Mouse (Mus musculus) natural killer cell, adult 2 months (primary cell): ENCODE results near the gene Grid2ip.

Experiments
- DNase-seq, 2 experiments: peaks; one replicate each; pipeline ENCODE4 v3.0.0; 2022; ENCODE audit warnings: low spot score in 2 of 2

Gene Grid2ip

DNA sequence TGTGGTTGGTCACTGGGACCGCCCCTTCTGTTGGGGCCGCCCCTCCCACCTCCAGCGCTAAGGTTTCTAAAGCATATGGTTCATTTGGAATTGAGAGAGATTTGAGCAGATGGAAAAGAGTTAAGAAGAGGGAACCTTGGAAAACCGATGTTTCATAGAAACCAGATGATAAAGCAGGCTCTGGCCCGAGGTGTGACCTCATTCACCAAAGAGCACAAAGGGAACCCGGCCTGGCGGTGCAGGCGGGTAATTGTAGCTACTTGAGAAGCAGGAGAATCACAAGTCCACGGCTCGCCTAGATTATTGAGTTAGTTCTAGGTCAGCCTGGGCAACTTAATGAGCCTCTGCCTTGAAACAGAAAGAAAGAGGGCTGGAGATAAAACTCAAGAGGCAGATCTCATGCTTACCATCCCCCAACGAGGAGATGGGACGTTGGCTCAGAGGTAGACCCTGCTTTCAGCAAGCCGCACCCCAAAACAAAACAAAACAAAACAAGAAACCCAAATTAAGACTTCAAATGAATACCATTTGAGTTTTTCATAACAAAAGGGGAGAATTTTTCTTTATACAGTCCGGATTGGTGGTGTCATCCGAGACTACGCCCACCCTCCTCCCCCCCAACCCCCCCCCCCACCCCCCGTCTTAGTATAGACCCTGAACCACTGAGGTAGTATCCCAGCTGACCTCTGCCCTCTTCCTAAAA is at the start of gene Grid2ip:
TSS of gene Grid2ip (plus strand) at position 653 of the 703 bp plus-strand sequence.
- no peak for DNase-seq

DNA sequence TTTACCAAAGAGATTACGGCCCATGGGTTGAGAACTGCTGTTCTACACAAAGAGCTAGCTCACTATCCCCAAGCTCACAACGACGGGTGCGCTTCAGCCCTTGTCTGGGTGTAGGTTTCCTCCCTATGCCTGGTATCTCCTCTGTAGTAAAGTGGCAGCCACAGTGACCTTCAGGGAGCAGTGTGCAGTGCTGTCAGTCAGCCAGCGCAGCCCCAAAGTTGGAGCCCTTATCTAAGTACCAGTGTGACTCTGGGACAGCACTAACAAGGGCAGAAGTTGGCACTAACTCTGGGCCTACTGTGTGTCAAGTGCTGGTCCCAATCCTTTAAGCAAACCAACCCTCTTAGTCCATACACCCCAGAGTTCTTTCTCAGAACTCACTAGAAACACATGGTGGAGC is 48.3 kb upstream of the Grid2ip start:
- DNase-seq: no peak

DNA sequence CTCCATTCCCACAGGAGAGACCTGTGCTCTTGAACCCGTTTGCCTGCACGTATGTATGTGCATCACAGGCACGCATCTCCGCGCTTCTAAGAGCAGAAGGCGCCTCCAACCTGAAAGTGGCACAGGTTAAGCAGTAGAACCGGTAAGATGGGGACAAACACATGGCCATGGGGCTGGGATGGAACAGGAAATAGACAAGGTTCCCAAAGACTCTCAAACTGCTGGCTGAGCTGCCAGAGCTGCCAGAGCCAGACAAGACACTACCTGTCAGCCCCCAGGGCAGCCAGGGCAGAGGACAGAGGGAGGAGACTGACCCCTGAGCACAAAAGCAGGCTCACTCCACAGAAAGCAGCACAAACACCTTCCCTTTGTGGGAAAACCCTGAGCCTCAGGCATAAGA is 47.2 kb upstream of the Grid2ip start:
- no peak for DNase-seq

DNA sequence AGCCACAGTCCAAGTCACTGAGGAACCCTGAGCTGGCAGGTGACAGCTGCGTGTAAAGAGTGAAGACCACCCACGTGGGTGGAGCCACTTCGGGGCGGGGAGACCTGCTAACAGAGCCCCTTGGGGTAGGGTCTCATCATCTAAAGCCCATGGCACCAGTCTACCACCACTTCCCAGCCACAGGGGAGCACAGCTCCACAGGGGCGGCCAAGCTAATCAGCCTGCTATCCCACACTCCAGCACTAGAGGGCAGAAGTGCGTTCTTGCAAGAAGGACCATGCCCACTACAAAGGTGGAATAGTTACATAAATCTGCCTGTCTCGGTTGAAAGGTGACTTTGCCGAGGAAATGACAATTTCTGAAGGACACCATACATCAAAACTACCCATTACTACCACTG is 45.3 kb upstream of the Grid2ip start:
- DNase-seq: peak; percentile 74 to 84

DNA sequence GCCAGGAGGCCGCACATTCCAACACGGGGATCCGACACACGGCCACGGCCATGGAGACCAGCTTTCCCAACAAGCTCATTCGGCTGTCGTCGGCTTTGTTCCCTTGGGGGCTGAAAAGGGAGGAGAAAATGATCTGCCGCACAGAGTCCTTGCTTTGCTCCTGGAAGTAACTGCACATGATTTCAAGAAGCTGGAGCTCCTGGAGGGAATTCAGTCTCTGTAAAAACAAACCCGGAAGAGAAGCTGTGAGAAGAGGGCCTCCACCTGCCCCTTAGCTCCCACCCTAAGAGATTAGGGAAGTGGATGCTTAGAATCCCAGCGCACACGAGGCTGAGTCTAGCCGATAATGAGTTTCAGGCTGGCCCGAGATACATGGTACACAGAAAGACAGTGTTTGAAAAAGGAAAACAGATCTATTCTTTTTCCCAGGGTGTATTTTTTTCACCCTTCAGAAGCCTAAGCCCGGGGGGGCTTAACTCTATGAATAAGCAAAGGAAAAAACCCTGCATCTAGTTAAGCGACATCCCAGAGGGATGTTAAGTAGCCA is 42.9 kb upstream of the Grid2ip start:
- DNase-seq: no peak

DNA sequence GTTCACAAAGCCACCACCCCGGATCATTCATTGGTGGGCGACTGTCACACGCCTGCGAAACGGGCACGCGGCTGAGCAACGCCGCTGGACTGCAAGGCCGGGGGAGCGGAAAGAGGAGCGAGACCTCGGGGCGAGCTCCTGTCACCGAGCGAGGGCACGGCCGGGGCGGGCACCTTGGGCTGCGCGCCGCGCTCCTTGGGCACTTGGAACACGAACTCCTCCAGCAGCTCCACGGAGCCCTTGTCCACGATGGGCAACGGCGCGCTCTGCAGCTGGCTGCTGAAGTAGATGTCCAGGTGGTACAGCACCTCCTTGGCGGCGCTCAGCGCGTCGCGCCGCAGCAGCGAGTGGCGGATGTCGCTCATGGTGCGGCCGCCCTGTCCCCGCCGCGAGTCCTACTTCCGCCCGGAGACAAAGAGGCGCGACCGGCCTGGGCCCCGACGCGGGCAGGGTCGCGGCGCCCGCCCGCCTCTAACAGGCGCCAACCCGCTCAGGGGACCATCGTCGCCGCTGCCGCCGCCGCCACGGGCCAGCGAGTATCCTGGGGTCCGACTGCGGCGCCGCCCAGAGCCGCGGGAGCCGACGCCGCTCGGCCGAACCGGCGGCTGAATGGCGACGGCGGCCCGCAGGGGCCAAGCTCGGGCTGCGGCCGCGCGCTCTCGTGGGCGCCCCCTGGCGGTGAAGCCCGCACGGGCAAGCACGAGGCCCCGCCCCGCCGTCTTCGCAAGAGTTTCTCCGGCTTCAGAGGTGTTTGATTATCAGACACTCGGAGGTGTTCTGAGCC is 42.2 kb upstream of the Grid2ip start, which contains the start of gene E130309D02Rik:
TSS of gene E130309D02Rik (minus strand) at position 631 of the 784 bp plus-strand sequence.
- DNase-seq: peak; percentile 81 to 88

DNA sequence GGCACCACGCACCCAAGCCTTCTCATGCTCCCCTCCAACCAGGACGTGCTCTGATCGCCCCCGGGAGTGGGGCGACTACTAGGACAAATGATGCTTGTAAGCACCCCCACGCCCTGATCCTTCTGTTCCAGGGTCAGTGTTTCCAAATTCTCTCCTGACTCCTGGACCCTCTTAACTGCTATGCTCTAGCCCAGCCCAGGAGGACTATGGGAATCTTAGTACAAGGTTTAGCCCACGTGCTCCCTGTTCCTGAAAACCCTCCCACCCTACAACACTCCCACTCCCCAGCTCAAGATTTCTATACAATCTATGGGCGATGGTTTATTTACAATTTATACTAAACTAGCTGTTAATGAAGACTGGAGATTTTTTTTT is 41.6 kb upstream of the Grid2ip start:
- no peak for DNase-seq

DNA sequence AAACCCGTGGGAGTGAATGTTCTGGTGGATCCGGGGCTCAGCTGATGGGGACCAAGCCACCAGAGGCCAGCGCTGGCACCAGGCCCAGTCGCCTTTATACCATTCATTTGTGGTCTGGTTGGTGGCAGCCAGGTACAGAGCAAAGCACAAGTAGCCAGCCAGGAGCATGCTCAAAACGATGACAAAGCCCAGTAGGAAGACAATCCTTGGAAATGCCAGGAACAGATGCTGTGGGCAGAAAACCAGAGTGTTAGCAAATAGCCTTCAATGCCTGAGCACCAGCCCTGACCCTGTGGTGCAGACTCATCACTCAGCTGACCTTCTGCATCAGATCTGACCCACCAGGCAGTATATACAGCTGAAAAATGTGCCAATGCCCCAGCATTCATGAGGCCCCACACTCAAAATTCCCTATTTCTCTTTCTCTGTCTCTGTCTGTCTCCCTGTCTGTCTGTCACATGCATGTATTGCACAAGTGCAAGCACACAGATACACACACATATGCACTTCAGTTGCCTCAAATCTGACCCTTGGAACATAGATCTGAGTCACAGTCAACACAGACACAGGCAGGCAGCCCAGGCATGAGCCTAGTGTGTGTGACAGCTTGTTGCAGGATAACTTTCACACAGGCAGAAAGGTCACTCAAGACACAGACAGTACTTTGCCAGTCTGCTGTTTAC is 40.4 kb upstream of the Grid2ip start:
- DNase-seq: no peak

DNA sequence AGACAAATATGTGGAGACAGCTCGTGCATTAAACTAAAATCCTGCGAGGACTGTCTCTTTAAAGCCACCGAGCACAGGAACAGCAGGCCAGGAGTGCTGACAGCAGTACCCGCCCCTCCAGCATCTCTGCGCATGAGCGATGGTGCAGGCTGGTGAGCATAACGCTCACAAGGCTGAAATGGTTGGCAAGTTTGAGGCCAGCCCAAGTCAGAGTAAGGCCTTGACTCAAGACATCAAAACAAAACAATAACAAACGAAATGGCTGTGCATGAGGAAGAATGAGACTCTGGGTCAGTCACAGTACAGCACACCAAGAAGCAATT is 39.9 kb upstream of the Grid2ip start:
- DNase-seq: no peak

DNA sequence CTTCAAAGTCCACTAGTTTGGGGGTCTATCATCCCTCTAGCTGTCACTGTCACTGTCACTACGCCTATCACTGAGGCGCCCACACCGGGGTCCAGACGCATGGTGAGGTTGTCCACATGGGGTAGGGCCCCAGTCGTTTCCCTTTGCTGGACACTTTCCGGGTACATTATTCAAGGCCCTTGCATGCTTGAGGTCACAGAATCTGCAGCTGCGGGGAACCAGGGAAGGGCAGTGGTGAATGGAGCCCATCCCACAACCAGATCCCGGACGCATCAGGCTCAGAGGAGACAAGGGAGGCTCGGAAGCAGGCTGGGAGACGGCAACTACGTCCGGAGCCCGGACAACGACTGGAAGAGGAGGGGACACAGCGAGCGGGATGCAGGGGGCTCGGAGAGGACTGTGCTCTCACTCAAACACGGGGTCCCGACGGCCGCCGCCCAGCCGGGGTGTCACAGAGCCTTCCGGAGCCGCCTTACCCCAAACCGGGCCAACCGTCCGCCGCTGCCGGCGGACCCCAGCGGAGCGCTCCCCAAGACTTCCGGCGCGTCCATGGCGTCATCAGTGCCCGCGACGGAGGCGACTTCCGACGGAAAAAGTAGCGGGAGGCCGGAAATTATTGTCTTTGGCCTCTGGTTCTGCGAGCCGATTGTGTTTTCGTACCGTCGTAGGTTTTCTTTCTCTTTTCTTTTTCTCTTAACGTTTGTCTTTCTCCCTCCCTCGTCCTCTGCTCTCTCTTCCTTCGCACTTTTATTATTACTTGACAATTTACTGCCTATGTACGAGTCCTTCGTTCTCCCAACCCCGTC is 28.2 kb upstream of the Grid2ip start, which contains the start of gene Zdhhc4:
TSS of gene Zdhhc4 (minus strand) at position 567 of the 806 bp plus-strand sequence.
- DNase-seq: peak; percentile 81 to 88

DNA sequence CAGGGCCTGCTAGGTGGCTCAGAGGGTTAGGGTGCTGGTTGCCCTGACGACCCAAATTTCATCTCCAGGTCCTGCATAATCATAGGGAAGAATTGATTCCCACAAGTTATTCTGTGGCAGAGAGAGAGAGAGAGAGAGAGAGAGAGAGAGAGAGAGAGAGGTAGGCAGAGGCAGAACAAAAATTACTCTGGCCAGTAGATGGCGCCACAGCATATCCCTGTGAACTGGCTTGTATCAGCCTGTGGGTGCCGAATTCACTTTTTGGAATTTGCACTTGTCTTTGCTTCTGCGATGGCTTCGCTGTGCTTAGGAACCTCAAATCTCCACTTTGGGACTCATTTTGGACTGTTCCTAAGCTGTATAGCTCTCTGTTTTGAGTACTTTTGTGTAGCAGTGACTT is 23.3 kb upstream of the Grid2ip start:
- DNase-seq: peak; percentile 66 to 81

DNA sequence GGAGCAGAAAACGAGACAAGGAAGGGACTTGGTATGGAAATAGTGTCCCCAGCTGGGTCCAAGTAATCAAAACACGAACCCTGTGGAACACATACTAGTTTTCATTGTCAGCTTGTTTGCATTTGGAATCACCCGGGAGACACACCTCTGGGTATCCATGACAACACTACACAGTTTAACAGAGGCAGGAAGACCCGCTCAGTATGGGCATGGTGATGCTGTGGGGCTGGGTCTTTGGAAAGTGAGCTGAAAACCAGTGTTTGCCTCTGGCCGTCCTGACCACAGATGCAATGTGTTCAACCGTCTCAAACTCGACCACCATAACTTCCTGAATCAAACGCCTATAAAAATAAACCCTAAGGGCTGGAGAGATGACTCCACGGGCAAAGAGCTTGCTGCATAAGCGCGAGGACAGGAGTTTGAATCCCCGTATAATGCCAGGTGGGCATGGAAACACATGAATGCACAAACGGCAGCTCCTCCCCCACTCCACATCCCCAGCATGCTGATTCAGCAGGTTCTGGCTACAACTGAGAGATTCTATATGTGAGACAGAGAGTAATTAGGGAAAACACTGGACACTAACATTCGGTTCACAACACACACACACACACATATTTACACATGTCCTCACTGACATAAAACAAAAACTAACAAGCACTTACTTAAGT is 22.6 kb upstream of the Grid2ip start:
- DNase-seq: no peak

DNA sequence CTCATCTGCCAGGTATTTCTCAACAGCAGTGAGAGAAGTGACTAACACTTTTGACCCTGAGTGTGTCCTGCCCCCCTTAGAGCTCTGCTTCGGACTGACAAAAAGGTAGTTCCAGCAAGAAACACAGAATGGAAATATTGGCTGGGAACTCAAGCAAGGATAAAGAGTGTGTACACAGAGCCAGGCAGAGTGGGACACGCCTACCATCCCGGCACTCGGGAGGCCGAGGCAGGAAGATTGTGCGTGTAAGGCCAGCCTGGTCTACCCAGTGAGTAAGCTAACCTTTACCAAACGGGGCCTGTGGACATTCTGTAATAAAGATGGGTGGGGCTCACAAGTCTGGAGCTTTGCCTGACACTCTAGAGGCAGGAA is 22.1 kb upstream of the Grid2ip start:
- no peak for DNase-seq

DNA sequence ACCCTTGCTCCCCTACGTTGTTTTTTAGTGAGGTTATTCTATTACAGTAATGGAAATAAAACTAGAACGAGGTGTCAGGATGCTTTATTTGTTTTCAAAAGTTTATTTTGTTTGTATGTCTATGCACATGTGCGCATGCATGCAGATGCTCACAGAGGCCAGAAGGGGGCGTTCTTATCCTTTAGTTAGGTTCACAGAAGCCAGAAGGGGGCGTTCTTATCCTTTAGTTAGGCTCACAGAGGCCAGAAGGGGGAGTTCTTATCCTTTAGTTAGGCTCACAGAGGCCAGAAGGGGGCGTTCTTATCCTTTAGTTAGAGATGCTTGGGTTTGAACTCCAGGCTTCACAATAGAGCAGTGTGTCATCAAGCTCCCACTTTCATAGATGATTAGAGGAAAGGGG is 20.6 kb upstream of the Grid2ip start:
- DNase-seq: no peak

DNA sequence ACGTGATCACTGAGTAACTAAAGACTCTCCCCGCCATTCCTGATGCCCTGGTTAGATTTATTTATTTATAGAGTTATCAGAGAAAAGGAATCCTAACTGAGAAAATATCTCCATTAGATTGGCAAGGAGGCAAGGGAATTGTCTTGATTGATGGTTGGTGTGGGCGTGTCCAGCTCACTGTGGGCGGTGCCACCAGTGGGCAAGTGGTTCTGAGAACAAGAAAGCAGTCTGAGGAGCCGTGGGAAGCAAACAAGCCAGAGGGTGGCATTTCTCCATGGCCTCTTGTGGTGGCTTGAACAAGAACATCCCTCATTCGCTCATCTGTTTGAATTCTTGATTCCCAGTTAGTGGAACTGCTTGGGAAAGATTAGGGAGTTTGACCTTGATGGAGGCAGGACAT is 17.5 kb upstream of the Grid2ip start:
- no peak for DNase-seq

DNA sequence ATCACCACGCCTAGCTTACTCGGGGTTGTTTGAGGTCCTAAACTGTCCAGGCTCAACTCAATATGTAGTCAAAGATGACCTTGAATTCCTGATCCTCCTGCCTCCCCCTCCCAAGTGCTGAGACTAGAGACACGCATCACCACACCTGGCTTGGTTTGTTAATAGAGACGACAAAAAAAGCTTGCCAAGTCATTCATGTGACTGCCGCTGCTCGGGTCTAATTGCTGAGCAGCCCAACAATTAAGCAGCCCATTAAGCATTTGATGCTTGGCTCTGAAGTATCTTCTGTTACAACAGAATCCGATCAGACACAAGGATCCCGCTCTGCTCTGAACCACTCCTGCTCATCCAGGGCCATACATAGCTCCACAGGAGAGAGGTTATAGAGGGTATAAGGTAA is 10.8 kb upstream of the Grid2ip start:
- DNase-seq: no peak

DNA sequence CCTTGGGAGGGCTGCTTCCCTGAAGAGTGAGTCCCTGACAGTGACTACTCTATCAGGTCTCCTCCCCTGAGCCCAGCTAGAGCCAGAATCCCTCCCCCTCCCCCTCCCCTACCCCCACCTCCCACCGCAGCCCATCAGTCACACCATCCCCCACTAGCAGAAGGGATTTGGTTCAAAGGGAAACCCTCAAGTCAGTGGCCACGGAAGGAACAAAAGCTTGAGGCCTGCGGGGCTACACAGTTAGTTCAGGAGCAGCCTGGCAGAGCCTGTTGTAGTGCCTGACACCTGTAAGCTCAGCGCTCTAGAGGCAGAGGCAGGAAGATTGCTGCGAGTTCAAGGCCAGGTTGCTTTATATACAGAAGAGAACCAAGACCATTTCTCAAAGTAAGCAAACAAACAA is 1.1 kb upstream of the Grid2ip start:
- DNase-seq: no peak

DNA sequence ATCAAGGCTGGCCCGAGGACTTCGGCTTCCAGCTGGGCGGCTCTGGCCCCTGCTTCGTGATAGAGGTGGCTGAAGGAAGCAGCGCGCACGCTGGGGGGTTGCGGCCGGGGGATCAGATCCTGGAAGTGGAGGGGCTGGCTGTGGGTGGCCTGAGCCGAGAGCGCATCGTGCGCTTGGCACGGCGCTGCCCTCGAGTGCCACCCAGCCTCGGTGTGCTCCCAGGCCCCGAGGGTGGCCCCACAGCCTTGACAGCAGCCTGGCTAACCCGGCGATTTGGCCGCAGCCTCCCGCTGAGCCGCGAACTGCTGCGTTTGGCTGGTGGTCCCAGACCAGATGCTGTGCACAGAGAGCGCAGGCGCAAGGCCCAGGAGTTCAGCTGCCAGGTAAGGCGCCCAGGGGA is 426 bp downstream of the Grid2ip start:
- DNase-seq: no peak

DNA sequence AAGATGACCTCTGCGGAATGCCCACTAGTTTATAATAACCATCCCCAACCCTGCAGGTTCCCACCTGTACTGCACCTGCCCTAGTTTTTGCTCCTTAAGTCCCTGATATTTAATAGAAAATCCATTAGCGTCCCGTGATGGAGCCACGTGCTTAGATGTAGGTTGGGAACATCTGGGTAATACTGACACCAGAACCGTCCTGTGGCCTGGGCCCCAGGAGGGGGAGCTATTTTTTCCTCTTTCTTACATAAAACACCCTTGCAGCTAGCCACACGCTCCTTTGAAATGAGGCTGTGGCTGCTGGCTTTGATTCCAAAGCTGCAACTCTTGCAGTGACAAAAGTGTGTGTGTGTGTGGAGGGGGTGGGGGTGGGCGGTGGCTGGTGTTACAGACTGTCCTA is 2.1 kb downstream of the Grid2ip start:
- DNase-seq: no peak

DNA sequence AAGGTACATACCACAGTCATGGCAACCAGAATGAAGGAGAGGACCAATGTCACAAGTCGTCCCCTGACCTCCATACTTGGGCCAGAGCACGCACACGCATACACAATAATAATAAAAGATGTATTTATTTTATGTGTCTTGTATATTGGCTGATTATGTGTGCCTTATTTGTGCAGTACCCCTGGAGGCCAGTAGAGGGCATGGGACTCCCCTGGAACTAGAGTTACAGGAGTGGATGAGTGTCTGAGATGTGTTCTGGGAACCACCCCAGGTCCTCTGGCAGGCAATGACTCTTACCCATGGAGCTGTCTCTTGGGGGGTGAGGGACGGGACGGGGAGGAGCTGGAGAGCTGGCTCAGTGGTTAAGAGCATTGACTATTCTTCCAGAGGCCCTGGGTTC is 2.9 kb downstream of the Grid2ip start:
- DNase-seq: peak in 1 of 2 experiments; percentile 15

DNA sequence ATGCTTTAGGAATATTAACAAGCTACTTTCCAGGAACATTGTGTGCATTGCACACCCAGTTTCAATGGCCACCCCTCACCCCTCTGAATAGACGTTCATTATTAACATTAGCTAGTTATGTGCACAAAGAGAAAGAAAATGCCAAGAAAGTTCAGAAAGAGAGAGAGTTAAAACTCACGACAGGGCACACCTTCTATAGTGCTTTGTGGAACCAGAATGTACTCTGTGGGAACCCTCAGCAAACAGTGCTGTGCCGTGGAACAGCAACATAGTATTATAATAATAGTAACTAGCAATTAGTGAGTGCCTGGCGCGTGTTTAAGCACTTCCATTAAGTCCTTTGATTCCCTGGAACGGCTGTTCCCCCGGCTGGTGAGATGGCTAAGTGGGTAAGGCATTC is 4.3 kb downstream of the Grid2ip start:
- no peak for DNase-seq
